Mouse (Mus musculus): ENCODE measurements at regions not wholly inside any gene's neighbourhood (a gene's known extent, or its start where the extent isn't known, plus 50 kb on each side); places are given as distances from the start of the nearest gene placed in this dataset.

DNA sequence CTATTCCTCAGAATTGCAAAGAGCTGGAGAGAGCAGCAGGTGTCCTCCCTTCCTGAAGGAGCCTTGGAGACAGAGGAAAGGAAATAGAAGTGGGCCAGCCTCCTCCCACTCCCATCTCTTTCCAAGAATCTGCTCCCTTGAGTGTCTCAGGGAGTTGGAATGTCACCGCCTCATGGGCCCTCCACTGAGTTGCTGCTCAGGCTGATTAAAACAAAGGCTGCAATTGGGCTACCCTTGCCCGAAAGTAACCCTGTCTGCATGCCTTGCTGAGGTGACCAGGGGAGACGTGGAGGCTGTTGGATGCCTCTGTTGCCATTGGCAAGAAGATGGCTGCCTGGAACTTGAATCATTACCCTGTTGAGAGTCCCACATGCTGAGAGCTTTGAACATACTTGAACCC is 59.7 kb upstream of the Abca1 start:
- no peak for TF ChIP-seq CTCF (IDR thresholded peaks at IDR 0.05; ENCODE audit: insufficient read depth, low read length)
- no peak for TF ChIP-seq POLR2A (IDR thresholded peaks at IDR 0.05; ENCODE audit: borderline replicate concordance, extremely low read depth, low read depth, low read length)
